In genomic region chr11:72393669-72394068, GRCm38 (mm10) we compare ENCODE assay signal across 12 mouse cellular contexts. TPM values are rescaled to one million over a fixed set of nuclear protein-coding genes. Genes with fewer than 3 reads are reported as not detected.
DNase-seq lines count a peak whose midpoint lies in the region; ATAC-seq and TF ChIP-seq lines count a peak whose summit lies in the region.
"Had no signal": no experiment of that assay in that cellular context is flagged by ENCODE, and none has a peak within 500 bp of the region (broad histone marks: within the 10 kb centered on the region; RNA-seq: fewer than 3 reads in every experiment).

No protein-coding gene starts in this region.

- no peaks in the 10 kb centered on the region for H3K27me3 ChIP-seq in heart, embryonic 11.5 days (ENCODE audit: control insufficient read depth, insufficient read depth, low read length)
- no peaks in the 10 kb centered on the region for H3K27me3 ChIP-seq in midbrain, postnatal 0 days (ENCODE audit: insufficient read depth, low read length)
- no peaks in the 10 kb centered on the region for H3K27me3 ChIP-seq in midbrain, embryonic 13.5 days
- H3K27me3 ChIP-seq in thymus, adult 2 months (ENCODE audit: control insufficient read depth, insufficient read depth, low read length): no peaks in the 10 kb centered on the region

- no peak for ATAC-seq in heart, embryonic 11.5 days (replicated peaks; ENCODE audit: insufficient number of reproducible peaks, low FRiP score, low TSS enrichment)
- ATAC-seq in midbrain, postnatal 0 days (ENCODE audit: low FRiP score): no peak
- ATAC-seq in midbrain, embryonic 13.5 days: no peak
- ATAC-seq: CD4-positive, CD25-positive, alpha-beta regulatory T cell, adult 4 months had no signal

- WGBS in heart, embryonic 11.5 days (ENCODE audit: insufficient replicate concordance): 68% methylated on average over 5 of the region's 5 CpGs
- WGBS in midbrain, postnatal 0 days: 49% methylated on average over 5 of the region's 5 CpGs
- WGBS in midbrain, embryonic 13.5 days: 62% methylated on average over 5 of the region's 5 CpGs
- 87% methylated on average over 5 of the region's 5 CpGs for whole genome bisulfite sequencing in thymus, adult 2 months

- no peak overlapping the region for H3K27ac ChIP-seq in heart, embryonic 11.5 days (ENCODE audit: low read depth, low read length)
- no peak overlapping the region for H3K27ac ChIP-seq in midbrain, postnatal 0 days (ENCODE audit: low read depth, low read length)
- no peak overlapping the region for H3K27ac ChIP-seq in midbrain, embryonic 13.5 days
- H3K27ac ChIP-seq in thymus, adult 2 months (ENCODE audit: control insufficient read depth, insufficient read depth, low read length): no peak overlapping the region

- H3K4me1 ChIP-seq in heart, embryonic 11.5 days (ENCODE audit: control insufficient read depth, insufficient read depth, low read length): peaks cover 38% of the 10 kb centered on the region
- H3K4me1 ChIP-seq in midbrain, postnatal 0 days (ENCODE audit: insufficient read depth, low read length): no peaks in the 10 kb centered on the region
- H3K4me1 ChIP-seq in midbrain, embryonic 13.5 days (replicated peaks): 0 out of 2 replicates have a peak, but pooled peaks cover 3% of the 10 kb centered on the region
- H3K4me1 ChIP-seq in thymus, adult 2 months (replicated peaks; ENCODE audit: control insufficient read depth, insufficient read depth, low read length): no peaks in the 10 kb centered on the region

- H3K9me3 ChIP-seq in heart, embryonic 11.5 days (replicated peaks; ENCODE audit: control insufficient read depth, low read length): no peaks in the 10 kb centered on the region
- H3K9me3 ChIP-seq in midbrain, postnatal 0 days (ENCODE audit: low read length): no peaks in the 10 kb centered on the region
- no peaks in the 10 kb centered on the region for H3K9me3 ChIP-seq in midbrain, embryonic 13.5 days

- intact Hi-C loops in gastrocnemius, postnatal 14 days (cut with DNase I; ENCODE audit: low total_unique reads): no loop called here

- H3K4me3 ChIP-seq in heart, embryonic 11.5 days (ENCODE audit: low read depth, low read length): no peak overlapping the region
- no peak overlapping the region for H3K4me3 ChIP-seq in midbrain, postnatal 0 days (ENCODE audit: low read depth, low read length)
- no peak overlapping the region for H3K4me3 ChIP-seq in midbrain, embryonic 13.5 days (replicated peaks)
- no peak overlapping the region for H3K4me3 ChIP-seq in thymus, adult 2 months (ENCODE audit: control insufficient read depth, insufficient read depth, low read length)

- H3K9ac ChIP-seq in heart, embryonic 11.5 days (ENCODE audit: low read depth, low read length): no peak overlapping the region
- no peak overlapping the region for H3K9ac ChIP-seq in midbrain, postnatal 0 days (replicated peaks; ENCODE audit: low read length, poor library complexity, severe bottlenecking)
- no peak overlapping the region for H3K9ac ChIP-seq in midbrain, embryonic 13.5 days (replicated peaks)

- no peak for TF ChIP-seq CTCF in midbrain, postnatal 0 days (IDR thresholded peaks at IDR 0.05)
- TF ChIP-seq CTCF in thymus, adult 2 months (IDR thresholded peaks at IDR 0.05; ENCODE audit: borderline replicate concordance, control insufficient read depth, extremely low read depth, insufficient read depth, low read length, poor library complexity): no peak

- peak; percentile 67 for DNase-seq in heart, adult 9 months (ENCODE audit: low spot score in 2 of 2)
- DNase-seq in midbrain, postnatal 0 days (ENCODE audit: low spot score): peak; percentile 17
- peak; percentile 67 for DNase-seq in gastrocnemius, postnatal 14 days
- DNase-seq in lung, postnatal 25 days (ENCODE audit: low spot score): peak; percentile 45
- no peak for DNase-seq in cerebellum, postnatal 36 days
- no peak for DNase-seq in thymus, adult 2 months
- DNase-seq: cerebellum, adult 8-10 months; thymus, postnatal 36 days had no signal

- no peak overlapping the region for H3K4me2 ChIP-seq in heart, embryonic 11.5 days
- no peak overlapping the region for H3K4me2 ChIP-seq in midbrain, postnatal 0 days (ENCODE audit: low read depth, low read length, poor library complexity, severe bottlenecking)
- H3K4me2 ChIP-seq in midbrain, embryonic 13.5 days (replicated peaks): no peak overlapping the region

- H3K36me3 ChIP-seq in heart, embryonic 11.5 days (ENCODE audit: control insufficient read depth, insufficient read depth, low read length): peaks cover 9% of the 10 kb centered on the region
- H3K36me3 ChIP-seq in midbrain, postnatal 0 days (ENCODE audit: insufficient read depth, low read length): no peaks in the 10 kb centered on the region
- no peaks in the 10 kb centered on the region for H3K36me3 ChIP-seq in midbrain, embryonic 13.5 days
- H3K36me3 ChIP-seq in thymus, adult 2 months (ENCODE audit: control insufficient read depth, insufficient read depth, low read length): no peaks in the 10 kb centered on the region

- TF ChIP-seq POLR2A in thymus, adult 2 months (IDR thresholded peaks at IDR 0.05; ENCODE audit: control insufficient read depth, extremely low read depth, insufficient read depth, low read length, poor library complexity): no peak

RNA-seq across cellular contexts. Expression of gene Smtnl2, which starts 17.8 kb away (rescaled TPM):
- 107 and 123 TPM in 2 replicates for polyA plus RNA-seq in heart, embryonic 11.5 days (2014; fragmentation: Nextera tagmentation; extraction: Ambion mirVana)
- 18.0 and 18.6 TPM in 2 replicates for total RNA-seq in midbrain, postnatal 0 days (2014; rRNA removed)
- polyA plus RNA-seq in midbrain, postnatal 0 days (2015; fragmentation: Nextera tagmentation; extraction: Ambion mirVana): 11.0 and 13.3 TPM in 2 replicates
- polyA plus RNA-seq in midbrain, embryonic 13.5 days (2015; fragmentation: Nextera tagmentation; extraction: Ambion mirVana): 3.2 and 3.8 TPM in 2 replicates
- total RNA-seq in gastrocnemius, postnatal 14 days (2021): 100 to 1,000 TPM; 160 to 162 TPM
- 1.7 and 2.7 TPM in 2 replicates for polyA plus RNA-seq in thymus, adult 2 months (2012; rRNA removed)

RNA-seq across cellular contexts. Expression of gene Tekt1, which starts 31.4 kb away (rescaled TPM):
- polyA plus RNA-seq in heart, embryonic 11.5 days (2014; fragmentation: Nextera tagmentation; extraction: Ambion mirVana): 0.52 and 0.99 TPM in 2 replicates
- 6.9 and 9.8 TPM in 2 replicates for total RNA-seq in midbrain, postnatal 0 days (2014; rRNA removed)
- 7.4 and 10.3 TPM in 2 replicates for polyA plus RNA-seq in midbrain, postnatal 0 days (2015; fragmentation: Nextera tagmentation; extraction: Ambion mirVana)
- 6.4 and 6.8 TPM in 2 replicates for polyA plus RNA-seq in midbrain, embryonic 13.5 days (2015; fragmentation: Nextera tagmentation; extraction: Ambion mirVana)
- under 1 TPM; 0.78 TPM for total RNA-seq in gastrocnemius, postnatal 14 days (2021)
- polyA plus RNA-seq in thymus, adult 2 months (2012; rRNA removed): 0.11 and 0.27 TPM in 2 replicates
- polyA plus RNA-seq: CD4-positive, CD25-positive, alpha-beta regulatory T cell, adult 4 months had no signal

RNA-seq across cellular contexts. Expression of gene Ggt6, which starts 41.7 kb away (rescaled TPM):
- not detected in 2 replicates for polyA plus RNA-seq in heart, embryonic 11.5 days (2014; fragmentation: Nextera tagmentation; extraction: Ambion mirVana)
- 1.4 TPM in 1 of 2 replicates, not detected in the other for total RNA-seq in midbrain, postnatal 0 days (2014; rRNA removed)
- not detected in 2 replicates for polyA plus RNA-seq in midbrain, postnatal 0 days (2015; fragmentation: Nextera tagmentation; extraction: Ambion mirVana)
- polyA plus RNA-seq in midbrain, embryonic 13.5 days (2015; fragmentation: Nextera tagmentation; extraction: Ambion mirVana): not detected in 2 replicates
- total RNA-seq in gastrocnemius, postnatal 14 days (2021): under 1 TPM; 0.18 to 0.38 TPM
- polyA plus RNA-seq in thymus, adult 2 months (2012; rRNA removed): 4.0 and 4.3 TPM in 2 replicates
- polyA plus RNA-seq: CD4-positive, CD25-positive, alpha-beta regulatory T cell, adult 4 months; limb, embryonic 11.5 days had no signal

RNA-seq across cellular contexts. Expression of gene Mybbp1a, which starts 47.5 kb away (rescaled TPM):
- polyA plus RNA-seq in heart, embryonic 11.5 days (2014; fragmentation: Nextera tagmentation; extraction: Ambion mirVana): 93.8 and 101 TPM in 2 replicates
- 25.9 and 30.7 TPM in 2 replicates for total RNA-seq in midbrain, postnatal 0 days (2014; rRNA removed)
- polyA plus RNA-seq in midbrain, postnatal 0 days (2015; fragmentation: Nextera tagmentation; extraction: Ambion mirVana): 50.0 and 50.4 TPM in 2 replicates
- polyA plus RNA-seq in midbrain, embryonic 13.5 days (2015; fragmentation: Nextera tagmentation; extraction: Ambion mirVana): 84.6 and 86.2 TPM in 2 replicates
- 10 to 100 TPM; 58.7 to 62.8 TPM for total RNA-seq in gastrocnemius, postnatal 14 days (2021)
- polyA plus RNA-seq in thymus, adult 2 months (2012; rRNA removed): 57.1 and 67.8 TPM in 2 replicates

Comparison
In these comparisons a context has a peak if more than half of its experiments do, and no peak if none do; other contexts are left out.
1. DNase-seq: peak in heart, adult 9 months (2 of 2), midbrain, postnatal 0 days (single experiment), gastrocnemius, postnatal 14 days (single experiment) and lung, postnatal 25 days (single experiment); none in cerebellum, postnatal 36 days (0 of 2) and thymus, adult 2 months (single experiment).